Mouse (Mus musculus) adrenal gland, adult 18-20 months (tissue): ENCODE measurements around the gene Dcn. TPM values are rescaled to one million over a fixed set of nuclear protein-coding genes. Genes with fewer than 3 reads are reported as not detected.

ENCODE experiments used
- DNase-seq, 2 experiments: peaks; one replicate each; pipeline ENCODE4 v3.0.0; 2021 to 2022; ENCODE audit warnings: low spot score in 2 of 2
- long read RNA-seq, 2 experiments: library from polyadenylated mRNA; stranded (forward); transcript quantifications; one replicate each; pipeline ENCODE4 v2.0.0; 2021
- total RNA-seq, 2 experiments: library from RNA; stranded (reverse); gene quantifications; 1 replicate in 1 of 2; 2 replicates in 1 of 2; pipeline ENCODE4 v1.2.3; 2021

The Dcn gene
- total RNA-seq: 100 to 1,000 TPM; 166 to 345 TPM
- long read RNA-seq, experiment 1, transcript Dcn-201 (8 exons, 1,758 nt): major isoform, 154 of 218 reads
- long read RNA-seq, experiment 1, transcript Dcn-202 (8 exons, 1,758 nt): minor isoform, 61 of 218 reads
- long read RNA-seq, experiment 1, partial matches to known transcripts: 3 of 218 reads
- long read RNA-seq, experiment 1, other reads (novel, unspliced or antisense): 0 of 218 reads
- long read RNA-seq, experiment 2, transcript Dcn-202 (8 exons, 1,758 nt): minor isoform, 62 of 224 reads
- long read RNA-seq, experiment 2, transcript Dcn-201 (8 exons, 1,758 nt): major isoform, 152 of 224 reads
- long read RNA-seq, experiment 2, partial matches to known transcripts: 10 of 224 reads
- long read RNA-seq, experiment 2, other reads (novel, unspliced or antisense): 0 of 224 reads

DNA sequence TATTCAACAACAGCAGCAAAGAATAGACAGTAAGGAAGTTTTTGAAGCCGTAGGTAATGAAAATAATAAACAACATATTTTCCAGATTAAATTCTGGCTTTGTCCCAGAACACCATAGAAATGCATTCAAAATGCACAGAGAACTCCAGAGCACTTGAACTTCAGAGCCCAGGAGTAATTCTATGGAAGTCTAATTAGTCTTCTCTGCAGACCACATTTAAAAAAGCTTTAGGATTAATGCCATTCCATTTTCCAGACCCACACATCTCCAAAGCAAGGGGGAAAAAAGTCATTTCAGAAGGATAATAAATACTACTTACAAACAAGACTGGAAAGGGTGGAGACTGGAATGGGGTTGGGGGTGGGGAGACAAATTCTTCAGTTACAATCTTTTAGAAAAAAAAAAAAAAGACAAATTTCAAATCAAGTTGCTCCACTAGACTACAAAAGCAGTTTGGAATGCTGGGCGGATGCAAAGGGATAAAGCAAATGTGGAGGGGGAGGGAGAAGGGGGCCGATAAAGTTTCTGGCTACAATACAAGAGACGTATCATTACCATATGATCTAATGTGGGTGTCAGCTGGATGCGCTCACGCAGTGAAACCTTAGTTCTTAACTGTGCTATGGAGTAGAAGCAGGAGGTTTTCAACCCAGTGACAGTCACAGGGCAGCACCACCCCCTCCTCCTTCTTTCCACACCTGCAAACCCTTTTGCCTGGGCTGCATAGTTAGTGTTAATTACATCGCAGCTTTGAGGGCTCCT, at the start of gene Dcn:
Gene Dcn (plus strand): TSS at position 606 of the 763 bp plus-strand sequence.
- DNase-seq: no peak

DNA sequence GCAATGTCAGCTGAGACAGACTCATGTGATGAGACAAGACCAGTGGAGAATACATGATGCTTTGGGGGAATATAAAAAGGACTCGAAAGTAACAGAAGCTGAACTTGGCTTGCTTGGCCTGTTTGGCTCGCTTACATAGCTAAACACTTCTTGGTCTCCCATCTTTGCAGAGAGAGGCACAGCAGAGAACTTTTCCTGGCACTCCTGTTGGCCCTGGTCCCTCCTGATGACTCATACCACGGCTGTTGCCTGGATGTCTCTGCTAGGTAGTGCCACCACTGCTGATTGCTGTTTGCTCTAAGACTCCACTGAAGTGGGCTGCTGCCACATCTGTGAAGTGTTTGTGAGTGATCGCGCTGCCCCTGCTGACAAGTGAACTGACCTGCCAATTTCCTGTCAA, 42.7 kb upstream of the Dcn start:
- DNase-seq: no peak

DNA sequence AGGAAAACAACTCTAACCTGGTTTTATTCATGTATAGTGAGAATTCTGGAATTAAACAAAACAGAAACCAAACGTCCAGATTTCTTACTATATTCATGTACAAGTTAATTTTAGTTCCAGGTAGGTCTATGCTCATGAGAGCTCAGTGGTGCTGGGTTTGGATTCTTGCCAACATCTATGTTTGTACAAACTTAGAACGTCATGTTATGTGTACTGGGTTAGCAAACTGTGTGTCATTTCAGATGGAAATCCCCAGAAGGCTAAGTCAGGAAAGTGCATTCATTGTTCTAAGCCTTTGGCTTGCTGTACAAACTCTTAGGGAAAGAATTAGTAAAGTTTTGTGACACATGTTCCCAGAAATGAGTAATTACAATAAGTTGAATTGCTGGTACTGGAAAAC, 37.1 kb upstream of the Dcn start:
- no peak for DNase-seq

DNA sequence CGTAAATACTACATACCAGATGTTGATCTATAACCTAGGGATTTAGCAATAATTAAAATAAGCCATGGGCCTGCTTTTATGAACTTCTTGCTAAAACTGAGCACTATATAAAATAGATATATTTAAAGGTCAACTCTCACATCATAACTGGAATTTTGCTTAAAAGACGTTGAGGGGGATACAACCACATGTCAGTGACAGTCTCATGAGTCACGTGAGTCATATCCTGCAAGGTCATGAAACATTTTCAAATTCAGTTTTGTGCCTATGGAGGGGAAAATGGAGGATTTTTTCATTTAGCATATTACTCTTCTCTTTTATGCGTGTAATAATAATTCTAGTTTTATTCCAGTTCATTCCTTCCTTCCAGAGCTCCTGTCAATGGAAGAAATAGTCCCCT, 32.9 kb upstream of the Dcn start:
- no peak for DNase-seq

DNA sequence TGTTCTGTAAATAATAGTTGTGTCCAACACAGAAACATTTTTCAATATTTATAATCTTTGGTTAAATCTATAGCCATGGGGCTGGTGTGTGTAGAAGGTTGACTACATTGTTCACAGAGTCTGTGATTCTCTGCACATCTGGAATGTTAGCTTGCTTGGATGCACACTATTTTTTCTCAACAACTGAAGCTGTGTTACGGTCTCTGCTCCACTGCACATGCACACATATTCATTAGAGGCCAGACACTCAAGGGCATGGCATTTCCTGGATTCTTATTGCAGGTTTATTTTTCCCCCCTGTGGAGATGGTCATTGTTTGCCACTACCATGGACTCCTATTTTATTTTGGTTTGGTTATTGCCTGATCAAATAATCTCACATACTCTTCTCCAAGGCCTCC, 26.5 kb upstream of the Dcn start:
- DNase-seq: no peak

DNA sequence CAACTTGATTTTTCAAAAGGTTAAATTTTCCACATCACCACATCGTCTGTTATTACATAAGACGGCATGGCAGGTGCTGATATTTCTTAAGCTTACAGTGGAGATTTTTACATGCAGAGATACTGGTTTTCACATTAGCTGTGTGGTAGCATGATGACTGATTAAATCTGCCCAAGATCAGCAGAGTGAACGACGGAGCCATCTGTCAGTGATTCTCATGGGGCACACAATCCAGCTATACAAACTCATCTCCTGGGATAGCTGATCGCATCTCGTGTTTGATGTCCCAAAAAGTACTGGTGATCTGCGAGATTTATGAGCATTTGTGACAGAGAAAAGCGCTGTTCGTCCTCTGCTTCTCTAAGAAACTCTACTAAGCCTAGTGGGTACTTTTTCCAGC, 25.9 kb upstream of the Dcn start:
- no peak for DNase-seq

DNA sequence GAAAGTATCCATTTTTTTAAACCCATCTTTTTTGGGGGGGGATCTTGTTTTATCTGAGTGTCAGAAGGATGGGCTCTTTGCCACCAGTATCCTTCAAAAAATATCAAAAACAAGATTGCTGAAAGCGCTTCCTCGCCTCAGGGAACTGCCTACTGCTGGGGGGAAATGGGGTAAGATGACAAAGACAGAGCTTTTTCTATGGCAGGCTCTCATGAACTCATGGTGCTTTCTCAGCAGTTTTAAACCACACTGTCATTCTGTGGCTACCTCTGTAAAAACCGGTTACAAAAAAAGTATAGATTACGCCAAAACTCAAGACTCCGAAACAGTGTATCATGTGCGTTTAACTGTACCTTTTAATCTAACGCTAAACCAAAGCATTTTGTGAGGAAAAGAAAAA, 22.4 kb upstream of the Dcn start:
- DNase-seq: no peak

DNA sequence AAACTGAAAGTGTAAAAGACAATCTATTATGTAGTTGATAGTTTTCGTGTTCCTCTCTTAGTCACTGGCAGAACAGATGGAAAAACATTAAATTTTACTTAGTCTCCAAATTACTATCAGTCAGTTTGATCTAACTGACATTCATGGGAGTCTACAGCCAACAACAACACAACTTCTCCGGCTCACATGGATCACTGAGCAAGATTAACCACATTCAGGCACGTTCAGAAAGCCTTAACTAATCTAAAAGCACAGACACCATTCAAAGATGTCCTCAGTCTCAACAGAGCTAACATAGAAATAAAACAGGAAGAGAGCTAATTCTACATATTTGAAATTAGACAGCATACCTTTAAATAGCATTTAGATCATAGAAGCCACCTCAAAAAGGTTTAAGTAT, 12.6 kb upstream of the Dcn start:
- no peak for DNase-seq

DNA sequence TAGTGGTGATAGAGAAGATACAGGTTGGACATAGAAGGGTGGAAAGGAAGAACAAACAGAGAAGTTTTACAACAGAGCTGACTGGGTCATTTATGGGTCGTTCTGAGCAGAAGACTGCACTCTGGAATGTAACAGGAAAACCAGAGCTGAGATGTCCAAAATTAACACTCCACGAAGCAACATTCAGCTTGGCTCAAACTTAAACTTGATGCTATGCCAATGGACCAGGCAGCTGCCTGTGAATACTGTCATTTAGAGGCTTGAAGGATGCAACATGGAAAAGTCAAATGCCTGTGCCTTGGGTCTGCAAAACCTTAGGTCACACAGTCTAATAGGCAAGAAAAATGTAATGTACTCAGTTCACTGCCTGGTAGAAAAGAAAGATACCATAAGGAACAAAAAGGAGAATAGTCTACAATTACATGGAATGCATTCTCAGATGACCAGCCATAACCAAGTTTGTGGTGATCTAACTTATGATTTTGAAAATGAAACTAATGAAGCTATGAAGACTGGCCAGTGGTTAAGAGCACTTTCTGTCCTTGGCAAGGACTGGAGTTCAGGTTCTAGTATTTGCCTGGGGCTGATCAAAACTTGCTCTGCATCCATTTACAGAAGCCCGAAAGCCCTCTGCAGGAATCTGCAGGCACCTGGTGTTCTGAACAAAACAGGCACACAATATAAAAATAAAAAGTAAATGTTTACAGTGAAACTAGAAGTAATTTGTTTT, 9.8 kb upstream of the Dcn start:
- DNase-seq: no peak

DNA sequence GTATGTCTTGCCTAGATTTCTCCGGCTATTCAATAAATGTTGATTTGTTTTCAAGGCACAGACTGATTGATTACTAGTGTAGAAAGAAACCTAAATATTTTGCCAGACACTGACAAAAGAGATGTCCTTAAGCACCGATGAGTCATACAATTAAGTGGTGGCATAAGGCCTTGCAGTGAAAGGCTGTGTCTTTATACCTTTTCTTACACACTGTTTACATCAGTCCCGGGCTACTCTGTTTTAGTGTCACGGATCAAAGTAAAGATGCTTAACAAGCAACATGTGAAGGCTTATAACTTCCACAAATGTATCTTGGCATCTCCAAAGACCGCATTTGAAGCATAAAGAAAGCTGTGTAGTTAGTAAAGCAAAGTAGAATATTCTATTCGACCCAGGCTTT, 3.9 kb upstream of the Dcn start:
- no peak for DNase-seq

DNA sequence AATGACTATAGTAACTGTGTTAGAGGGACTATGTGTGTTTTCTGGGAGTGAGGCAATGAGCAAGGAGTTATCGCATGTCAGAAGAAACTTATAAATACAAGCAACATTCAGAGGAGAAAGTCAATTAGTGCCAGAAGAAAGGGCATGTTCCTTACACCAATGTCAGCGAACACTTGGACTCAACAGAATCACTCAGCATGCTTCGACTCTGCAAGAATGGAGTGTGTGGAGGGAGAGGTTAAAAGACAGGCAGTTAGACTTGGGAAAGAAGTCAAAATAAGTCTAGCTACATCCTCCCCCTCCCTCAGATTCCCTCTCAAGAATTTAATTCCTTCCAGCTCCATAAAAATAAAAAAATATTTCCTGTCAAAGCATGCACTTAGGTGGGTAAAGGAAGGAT, 1.1 kb upstream of the Dcn start:
- DNase-seq: no peak

DNA sequence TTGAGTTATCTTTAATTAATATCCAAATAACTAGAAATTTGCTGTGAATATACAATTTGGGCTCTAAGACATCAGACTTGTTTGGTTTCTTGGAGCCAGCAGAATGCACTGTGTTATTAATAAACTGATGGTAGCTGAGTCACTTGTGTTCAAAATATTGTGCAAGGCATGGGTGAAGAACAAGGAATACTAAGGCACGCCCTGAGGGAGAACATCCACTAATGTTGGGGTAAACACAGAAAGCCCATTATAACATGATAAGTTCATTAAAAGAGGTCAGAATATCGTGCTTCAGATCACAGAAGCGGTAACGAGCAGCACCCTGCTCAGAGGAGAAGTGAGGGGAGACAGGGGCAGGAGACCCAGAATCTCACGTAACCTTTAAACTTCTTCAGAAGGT, 2.7 kb downstream of the Dcn start:
- no peak for DNase-seq

DNA sequence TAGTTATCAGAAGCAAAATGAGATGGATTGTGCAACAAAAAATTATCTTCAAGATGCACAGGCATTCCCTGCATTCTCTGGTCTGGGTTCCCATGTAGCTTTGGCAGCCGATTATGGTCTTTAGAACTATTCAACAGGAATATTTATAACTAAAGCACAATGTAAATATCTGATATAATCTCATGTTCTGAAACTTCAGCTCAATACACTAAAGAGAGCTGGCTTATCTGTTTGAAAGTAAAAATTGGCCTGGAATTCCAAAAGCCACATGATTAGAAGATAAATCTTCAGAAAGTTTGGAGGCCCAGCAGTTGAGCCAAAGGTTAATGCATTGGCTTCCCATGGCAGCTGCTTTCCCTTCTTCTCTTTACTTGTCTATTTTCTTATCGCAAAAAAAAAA, 4.6 kb downstream of the Dcn start:
- DNase-seq: no peak

DNA sequence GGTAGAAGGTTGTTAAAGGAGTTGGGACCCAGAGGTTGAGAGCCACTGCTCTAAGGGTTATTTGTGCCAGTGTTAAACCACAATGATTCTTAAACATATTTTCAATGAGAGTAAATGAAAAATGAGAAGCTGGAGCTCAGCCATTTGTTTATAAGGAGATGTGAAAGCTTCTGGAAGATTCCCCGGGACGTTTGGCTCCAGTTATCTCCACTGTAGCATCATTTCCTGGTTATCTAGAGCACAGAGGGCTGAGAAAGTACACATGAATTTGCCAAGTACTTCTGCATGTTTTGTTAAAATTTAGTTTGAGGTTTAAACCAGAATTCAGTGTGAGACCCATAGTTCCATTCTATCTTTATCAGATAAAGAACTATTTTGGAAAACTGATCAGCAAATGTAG, 5.7 kb downstream of the Dcn start:
- DNase-seq: no peak

DNA sequence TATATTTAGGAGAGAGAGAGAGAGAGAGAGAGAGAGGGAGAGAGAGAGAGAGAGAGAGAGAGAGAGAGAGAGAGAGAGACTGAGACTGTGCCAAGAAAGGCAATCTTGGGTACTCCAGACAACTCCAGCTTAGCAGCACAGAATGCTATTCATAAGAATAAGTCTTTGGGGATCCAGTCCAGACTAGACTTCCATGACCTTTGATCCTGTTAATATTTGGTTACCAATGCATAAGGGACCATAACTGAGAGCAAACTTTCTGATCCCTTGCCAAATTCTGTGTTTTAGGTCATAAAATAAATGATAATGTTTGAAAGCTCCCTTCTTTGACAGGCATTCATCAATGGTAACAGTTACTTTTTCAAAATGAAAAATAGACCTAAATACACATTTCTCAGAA, 6.7 kb downstream of the Dcn start:
- DNase-seq: no peak

DNA sequence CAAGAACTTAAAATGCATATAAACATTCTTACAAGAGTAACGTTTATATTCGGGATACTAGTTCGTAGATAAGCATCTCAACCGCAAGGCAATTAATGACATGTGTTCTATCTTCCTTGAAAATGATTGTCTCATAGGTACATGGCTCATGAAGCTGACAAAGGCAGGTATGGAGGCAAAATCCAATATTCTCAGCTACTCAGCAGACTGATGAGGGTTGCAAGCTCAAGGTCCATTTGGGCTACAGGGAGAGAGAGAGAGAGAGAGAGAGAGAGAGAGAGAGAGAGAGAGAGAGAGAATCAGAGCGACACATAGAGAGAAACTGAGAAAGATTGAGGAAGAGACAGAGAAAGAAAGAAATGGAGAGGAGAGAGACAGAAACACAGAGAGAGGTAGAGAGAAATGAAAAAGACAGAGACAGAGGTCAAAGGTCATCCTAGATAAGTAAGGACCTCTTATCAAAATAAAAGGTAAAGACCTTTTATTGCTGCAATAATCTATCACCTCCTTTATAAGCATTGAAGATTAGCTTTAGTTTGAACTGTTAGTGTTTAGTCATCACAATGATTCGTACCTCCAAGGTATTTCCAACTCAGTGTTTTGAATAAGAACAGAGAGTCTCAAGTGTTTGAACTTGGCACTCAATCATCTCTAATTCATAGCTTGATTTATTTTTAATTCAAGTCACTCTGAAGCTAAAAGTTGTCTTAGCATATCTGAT, 8.0 kb downstream of the Dcn start:
- no peak for DNase-seq

DNA sequence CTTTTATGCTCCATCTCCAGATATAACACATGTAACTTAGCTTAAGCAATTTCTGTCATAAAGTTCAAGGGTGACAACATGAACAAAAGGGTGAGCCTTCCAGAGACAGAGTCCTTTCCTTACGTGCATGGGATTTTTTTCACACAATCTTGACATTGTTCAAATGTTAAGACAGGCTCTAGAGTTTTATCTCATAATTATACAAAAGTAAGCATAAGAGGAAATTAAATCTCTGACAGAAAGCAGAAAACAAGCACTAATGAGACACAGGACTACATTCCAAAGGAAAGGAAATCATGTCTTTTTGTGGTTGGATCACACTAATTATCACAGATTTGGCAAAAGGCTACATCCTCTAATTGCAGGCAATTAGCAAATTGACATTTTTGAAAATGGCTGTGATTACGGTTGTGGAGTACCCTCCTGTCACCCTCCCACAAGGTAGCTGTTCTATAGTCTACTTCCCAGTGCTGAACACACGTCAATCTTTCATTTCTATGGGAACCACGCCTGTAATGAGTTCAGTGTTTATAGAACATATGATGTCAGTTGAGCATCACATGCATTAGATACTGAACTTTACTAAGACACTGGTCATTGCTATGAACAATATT, 13.1 kb downstream of the Dcn start:
- no peak for DNase-seq

DNA sequence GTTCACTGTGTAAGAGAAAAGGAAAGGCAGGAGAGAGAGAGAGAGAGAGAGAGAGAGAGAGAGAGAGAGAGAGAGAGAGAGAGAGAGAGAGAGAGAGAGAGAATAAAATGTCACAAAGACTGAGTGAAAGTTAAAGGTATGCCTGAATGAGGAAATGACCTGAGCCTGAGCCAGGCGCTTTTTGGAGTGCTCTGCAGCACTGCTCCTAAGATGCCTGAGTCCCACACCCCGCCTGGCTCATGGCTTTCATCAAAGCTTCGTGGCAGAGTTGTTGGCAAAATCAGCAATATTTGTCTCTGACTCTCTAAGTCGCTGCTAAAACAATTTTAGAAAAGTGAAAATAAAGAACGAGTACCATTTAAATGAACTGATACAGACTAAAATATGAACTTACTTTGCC, 18.2 kb downstream of the Dcn start:
- no peak for DNase-seq

DNA sequence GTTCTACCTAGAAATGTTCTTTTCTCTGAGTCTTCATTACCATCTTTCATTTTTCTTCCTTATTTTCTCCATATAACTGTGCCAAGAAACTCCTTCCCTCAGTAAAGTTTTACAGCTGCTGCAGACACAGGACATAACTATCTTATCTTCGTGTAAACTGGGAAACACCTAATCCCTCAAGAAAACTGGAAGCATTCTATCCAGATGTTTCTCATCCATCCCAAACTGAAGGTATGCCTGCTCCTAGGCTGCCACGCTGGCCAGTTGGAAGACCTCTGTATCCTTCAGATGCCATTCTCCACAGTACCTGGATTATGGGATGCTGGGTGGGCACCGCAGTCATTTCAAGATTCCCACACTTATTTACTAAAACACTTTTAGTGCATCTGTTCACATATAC, 44.0 kb downstream of the Dcn start:
- no peak for DNase-seq

DNA sequence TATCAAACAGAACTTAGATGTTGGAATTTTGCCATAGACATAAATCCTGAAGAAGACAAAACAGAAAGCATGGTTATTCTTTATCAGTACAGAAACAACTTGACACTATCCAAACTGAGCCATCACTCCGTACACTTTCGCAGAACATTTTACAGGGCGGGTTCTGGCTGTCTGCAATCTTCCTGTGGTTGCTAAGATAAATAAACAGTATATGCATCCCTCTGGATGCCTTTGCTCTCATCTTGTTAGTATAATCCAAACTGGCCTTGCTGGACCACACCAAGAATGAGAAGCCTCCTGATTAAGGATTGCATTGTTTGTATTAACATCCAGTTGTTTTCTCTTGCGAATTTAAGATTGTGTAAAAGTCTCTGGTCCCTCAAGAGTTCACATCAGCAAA, 56.3 kb downstream of the Dcn start:
- DNase-seq: no peak

DNA sequence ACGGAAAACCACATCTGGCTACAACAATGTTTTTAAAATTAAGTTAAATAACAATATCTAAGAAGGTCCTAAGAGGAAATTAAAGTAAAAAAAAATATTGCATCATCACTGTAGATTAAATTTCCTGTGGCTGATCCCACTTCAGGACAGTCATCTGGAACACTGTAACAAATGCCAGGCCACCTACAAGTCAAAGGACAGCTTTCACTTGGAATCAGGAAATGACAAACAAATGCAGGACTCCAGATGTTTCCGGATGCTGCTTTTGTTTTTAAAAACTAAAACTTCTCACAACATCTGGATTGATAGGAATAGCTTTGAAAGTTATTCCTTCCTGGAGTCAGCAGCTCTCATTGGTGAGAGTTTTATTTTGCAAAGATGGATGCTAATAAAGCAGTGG, 57.5 kb downstream of the Dcn start:
- no peak for DNase-seq
